Mouse (Mus musculus) neural tube, embryonic 11.5 days (tissue): ENCODE measurements around the gene Borcs5. TPM values are rescaled to one million over a fixed set of nuclear protein-coding genes. Genes with fewer than 3 reads are reported as not detected.

Experiments used
- ATAC-seq: fragments of 200-750 bp; cut with Nextera tagmentation; 2 replicates; pipeline ENCODE4 v1.8.0; 2017; ENCODE audit warnings: moderate number of reproducible peaks, mild to moderate bottlenecking, moderate TSS enrichment, moderate library complexity; ENCODE audit not compliant: insufficient read depth, low FRiP score, low TSS enrichment
- DNase-seq: peaks from one replicate; pipeline ENCODE4 v3.0.0-alpha.2; 2015; ENCODE audit warnings: low spot score
- H3K27ac ChIP-seq: fragments of 300-500 bp; sonication (generic); 2 replicates; pipeline ENCODE4 v1.5.1; 2014; ENCODE audit warnings: low read depth, mild to moderate bottlenecking, low read length
- H3K27me3 ChIP-seq: fragments of 300-500 bp; sonication (generic); 2 replicates; pipeline ENCODE4 v1.6.1; 2014; ENCODE audit warnings: mild to moderate bottlenecking, low read length, mixed read lengths; ENCODE audit not compliant: control insufficient read depth, insufficient read depth
- H3K36me3 ChIP-seq: fragments of 300-500 bp; sonication (generic); 2 replicates; pipeline ENCODE4 v1.6.1; 2014; ENCODE audit warnings: mild to moderate bottlenecking, low read length, moderate library complexity, mixed read lengths; ENCODE audit not compliant: control insufficient read depth, insufficient read depth
- H3K4me1 ChIP-seq: fragments of 300-500 bp; sonication (generic); 2 replicates; pipeline ENCODE4 v1.6.1; 2014; ENCODE audit warnings: low read length, mixed read lengths; ENCODE audit not compliant: control insufficient read depth, insufficient read depth
- H3K4me2 ChIP-seq: fragments of 300-500 bp; sonication (generic); 2 replicates; pipeline ENCODE4 v1.6.1; 2014; ENCODE audit warnings: low read depth, mild to moderate bottlenecking, moderate library complexity
- H3K4me3 ChIP-seq: fragments of 300-500 bp; sonication (generic); 2 replicates; pipeline ENCODE4 v1.5.1; 2014; ENCODE audit warnings: low read depth, low read length
- H3K9ac ChIP-seq: fragments of 300-500 bp; sonication (generic); 2 replicates; pipeline ENCODE4 v1.6.1; 2014; ENCODE audit warnings: mild to moderate bottlenecking, low read length
- H3K9me3 ChIP-seq: fragments of 300-500 bp; sonication (generic); 2 replicates; pipeline ENCODE4 v1.6.1; 2016; ENCODE audit warnings: low read length; ENCODE audit not compliant: control insufficient read depth
- WGBS: fragments of 180-500 bp; shearing (Covaris S2); extraction: QIAGEN DNeasy Blood & Tissue Kit; methylation state at CpG from one replicate; pipeline ENCODE4 v1.1.7; 2014; 5-methylcytosine and 5-hydroxymethylcytosine counted together
- polyA plus RNA-seq: library from polyadenylated mRNA; unstranded; fragments of >200 nt; fragmentation: Nextera tagmentation; extraction: Ambion mirVana; gene quantifications from 2 replicates; pipeline ENCODE4 v1.2.1, GENCODE M21; 2014

Borcs5 gene
- polyA plus RNA-seq, 1 experiment from 2014 or later, result 32.1 TPM

- H3K36me3 ChIP-seq, result no peaks in the 10 kb centered on the region
- 89% methylated on average over 15 of the region's 15 CpGs for WGBS
- H3K27me3 ChIP-seq, result no peaks in the 10 kb centered on the region
- no peak overlapping the region for H3K4me3 ChIP-seq
- no peak for ATAC-seq
- no peak for DNase-seq
- no peak overlapping the region for H3K27ac ChIP-seq
- no peaks in the 10 kb centered on the region for H3K9me3 ChIP-seq
- H3K4me1 ChIP-seq, result no peaks in the 10 kb centered on the region; the same call in 1 of the 2 replicates
- H3K4me2 ChIP-seq, result no peak overlapping the region
- H3K9ac ChIP-seq, result no peak overlapping the region
Observed at GRCm38 (mm10) chr6:134710020-134710419, 70.7 kb downstream of the Borcs5 start.

DNA sequence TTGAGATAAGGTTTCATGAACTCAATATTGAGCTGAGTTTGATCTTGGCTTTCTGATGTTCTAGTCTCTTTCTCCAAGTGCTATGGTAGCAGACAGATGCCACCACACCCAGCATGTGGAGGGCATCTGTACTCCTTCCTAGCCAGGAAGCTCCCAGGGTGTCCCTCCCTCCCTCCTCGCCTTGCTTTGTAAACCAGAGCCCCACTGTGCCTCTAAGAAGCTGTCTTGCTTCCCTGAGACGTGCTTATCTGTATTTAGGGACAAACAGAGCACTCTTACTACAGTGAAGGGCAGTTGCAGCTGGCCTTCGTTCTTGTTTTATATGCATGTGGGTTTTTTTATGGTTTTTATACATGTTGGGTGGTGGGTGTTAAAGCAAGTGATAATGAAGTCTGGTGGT, 74.0 kb downstream of the Borcs5 start:
- Histone ChIP-seq H3K4me1 (no peaks in the 10 kb centered on the region; the same call in 1 of the 2 replicates), H3K4me2 (no peak overlapping the region), H3K27me3 (no peaks in the 10 kb centered on the region), H3K4me3 (no peak overlapping the region), H3K27ac (no peak overlapping the region), H3K9ac (no peak overlapping the region), H3K9me3 (no peaks in the 10 kb centered on the region), H3K36me3 (peaks cover 4% of the 10 kb centered on the region)
- no peak for ATAC-seq
- 31% methylated on average over 3 of the region's 3 CpGs for WGBS
- DNase-seq, result no peak

GRCm38 (mm10) chr6:134713897-134714296, 74.6 kb downstream of the Borcs5 start:
- Histone ChIP-seq H3K27me3 (no peaks in the 10 kb centered on the region), H3K4me2 (no peak overlapping the region), H3K9me3 (no peaks in the 10 kb centered on the region), H3K27ac (no peak overlapping the region), H3K4me3 (no peak overlapping the region), H3K36me3 (peaks cover 5% of the 10 kb centered on the region), H3K4me1 (no peaks in the 10 kb centered on the region; the same call in 1 of the 2 replicates), H3K9ac (no peak overlapping the region)
- WGBS, result 38% methylated on average over 1 of the region's 1 CpGs
- no peak for DNase-seq
- ATAC-seq, result peak; percentile 54

DNA sequence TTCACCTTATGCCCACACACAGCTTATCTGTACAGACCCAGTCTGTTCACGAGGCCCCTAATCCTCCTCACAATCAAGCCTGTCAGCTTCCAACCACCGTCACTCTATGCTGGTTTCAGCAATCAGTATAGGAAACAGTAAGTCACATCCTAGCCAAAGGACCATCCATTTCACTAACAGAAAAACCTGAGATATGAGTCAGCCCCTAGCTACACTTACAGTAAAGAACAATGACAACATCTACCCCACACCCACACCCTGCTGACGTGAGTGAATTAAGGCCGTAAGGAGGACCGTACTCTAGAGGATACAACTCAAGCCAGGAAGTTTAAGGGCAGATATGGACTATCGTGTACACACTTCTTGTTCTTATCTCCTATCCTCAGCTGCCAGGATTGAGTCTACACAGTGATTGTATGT, 76.9 kb downstream of the Borcs5 start:
- no peak overlapping the region for H3K4me3 ChIP-seq
- H3K9ac ChIP-seq, result no peak overlapping the region
- no peaks in the 10 kb centered on the region for H3K9me3 ChIP-seq
- no peak for ATAC-seq
- no peak overlapping the region for H3K4me2 ChIP-seq
- DNase-seq, result no peak
- peaks cover 5% of the 10 kb centered on the region for H3K36me3 ChIP-seq
- WGBS, result 92% methylated on average over 6 of the region's 6 CpGs
- H3K27me3 ChIP-seq, result no peaks in the 10 kb centered on the region
- no peak overlapping the region for H3K27ac ChIP-seq
- H3K4me1 ChIP-seq, result no peaks in the 10 kb centered on the region; the same call in 1 of the 2 replicates

DNA sequence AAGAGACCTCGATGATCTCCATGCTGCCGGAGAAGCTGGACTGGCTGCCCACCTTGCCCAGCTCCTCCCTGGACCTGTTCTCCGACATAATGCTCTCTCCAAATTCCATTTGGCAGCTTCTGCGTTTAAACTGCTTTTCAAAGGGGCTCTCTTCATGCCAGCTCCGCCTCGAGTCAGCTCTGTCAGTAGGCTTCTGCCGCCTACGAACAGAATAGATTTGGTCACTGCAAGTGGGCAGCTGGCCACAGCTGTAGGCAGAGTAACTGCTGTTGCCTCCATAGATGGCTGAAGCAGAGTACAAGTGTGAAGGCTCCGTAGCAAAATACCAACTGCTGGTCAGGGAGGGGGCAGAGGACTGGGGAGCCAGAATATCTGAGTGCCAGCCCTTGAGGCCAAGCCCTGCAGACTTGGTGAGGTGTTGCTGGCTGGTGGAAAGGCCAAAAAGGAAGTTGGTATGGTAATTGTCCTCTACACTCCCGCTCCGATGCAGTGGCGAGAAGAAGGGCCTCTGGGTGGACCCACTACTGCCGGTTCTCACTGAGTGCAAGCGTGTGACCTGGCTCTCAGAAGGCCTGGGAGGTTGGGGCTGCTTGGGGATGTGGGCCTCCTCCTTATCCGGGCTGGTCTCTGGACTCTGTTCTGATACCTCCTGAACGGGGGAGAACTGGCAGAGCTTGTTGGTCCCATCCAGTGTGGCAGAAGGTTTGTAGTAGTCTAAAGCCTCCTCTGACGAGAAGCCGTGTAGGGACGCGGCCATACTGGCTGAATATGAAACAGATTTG, 78.8 kb downstream of the Borcs5 start:
- no peak overlapping the region for H3K27ac ChIP-seq
- no peak for ATAC-seq
- no peaks in the 10 kb centered on the region; the same call in 1 of the 2 replicates for H3K4me1 ChIP-seq
- WGBS, result 94% methylated on average over 20 of the region's 20 CpGs
- no peak for DNase-seq
- H3K9me3 ChIP-seq, result no peaks in the 10 kb centered on the region
- H3K36me3 ChIP-seq, result peaks cover 5% of the 10 kb centered on the region
- H3K4me3 ChIP-seq, result no peak overlapping the region
- H3K9ac ChIP-seq, result no peak overlapping the region
- no peaks in the 10 kb centered on the region for H3K27me3 ChIP-seq
- no peak overlapping the region for H3K4me2 ChIP-seq

- no peak for ATAC-seq
- Histone ChIP-seq H3K36me3 (peaks cover 5% of the 10 kb centered on the region), H3K27me3 (no peaks in the 10 kb centered on the region), H3K9me3 (no peaks in the 10 kb centered on the region), H3K4me1 (no peaks in the 10 kb centered on the region), H3K9ac (no peak overlapping the region), H3K27ac (no peak overlapping the region), H3K4me3 (no peak overlapping the region), H3K4me2 (no peak overlapping the region)
- WGBS, result 92% methylated on average over 11 of the region's 11 CpGs
- DNase-seq, result no peak
Observed at GRCm38 (mm10) chr6:134718668-134719065, 79.4 kb downstream of the Borcs5 start.

GRCm38 (mm10) chr6:134719156-134719555, 79.8 kb downstream of the Borcs5 start:
- no peak for DNase-seq
- Histone ChIP-seq H3K4me1 (no peaks in the 10 kb centered on the region), H3K4me2 (no peak overlapping the region), H3K27me3 (no peaks in the 10 kb centered on the region), H3K9ac (no peak overlapping the region), H3K36me3 (peaks cover 5% of the 10 kb centered on the region), H3K9me3 (no peaks in the 10 kb centered on the region), H3K27ac (no peak overlapping the region), H3K4me3 (no peak overlapping the region)
- no peak for ATAC-seq
- 89% methylated on average over 5 of the region's 5 CpGs for WGBS

DNA sequence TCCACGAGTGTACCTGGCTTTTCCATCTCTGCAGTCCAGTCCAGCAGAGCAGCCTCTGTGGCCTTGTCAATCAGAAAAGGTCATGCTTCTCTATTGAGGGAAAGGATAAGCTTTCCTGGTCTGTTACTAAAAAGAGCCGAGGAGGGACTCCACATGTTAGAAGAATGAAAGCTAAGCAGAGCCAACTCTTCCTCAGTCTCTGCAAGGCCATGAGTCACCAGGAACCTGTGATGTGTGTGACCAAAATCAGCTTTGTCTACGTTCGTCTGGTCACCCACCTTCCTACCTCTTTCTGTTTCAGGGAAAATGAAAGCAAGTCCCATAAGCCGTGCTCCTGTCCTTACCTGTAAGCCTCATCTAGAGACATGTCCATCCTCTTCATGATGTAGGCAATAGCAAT, 80.8 kb downstream of the Borcs5 start:
- no peak overlapping the region for H3K27ac ChIP-seq
- peaks cover 5% of the 10 kb centered on the region for H3K36me3 ChIP-seq
- H3K4me3 ChIP-seq, result no peak overlapping the region
- H3K9ac ChIP-seq, result no peak overlapping the region
- no peak overlapping the region for H3K4me2 ChIP-seq
- DNase-seq (peak; percentile 3), ATAC-seq (no peak)
- no peaks in the 10 kb centered on the region for H3K4me1 ChIP-seq
- H3K9me3 ChIP-seq, result no peaks in the 10 kb centered on the region
- no peaks in the 10 kb centered on the region for H3K27me3 ChIP-seq
- 87% methylated on average over 5 of the region's 5 CpGs for WGBS

DNA sequence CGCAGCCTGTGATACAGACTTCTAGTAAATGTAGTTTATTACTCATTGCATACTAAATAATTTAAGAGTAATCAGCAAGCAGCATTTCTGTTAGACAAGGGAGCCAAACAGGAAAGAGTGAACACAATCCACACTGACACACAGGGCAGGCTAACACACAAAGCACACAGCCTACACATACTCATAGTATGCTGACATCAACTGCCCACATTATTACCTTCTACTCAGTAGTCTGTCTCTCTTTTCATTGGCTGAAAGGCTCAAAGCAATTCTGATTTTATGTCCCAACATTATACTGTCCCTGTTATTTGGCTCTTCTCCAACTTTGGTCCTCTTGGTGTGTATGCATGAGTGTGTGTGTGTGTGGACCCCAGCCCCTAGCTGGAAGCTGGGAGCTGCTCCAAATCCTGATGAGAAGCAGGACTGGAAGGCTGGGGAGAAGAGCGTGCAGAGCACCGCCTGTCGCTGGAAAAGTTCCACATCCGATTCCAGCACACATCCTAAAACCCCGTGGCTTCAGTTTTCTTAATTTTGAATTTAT, 82.5 kb downstream of the Borcs5 start:
- Histone ChIP-seq H3K4me3 (no peak overlapping the region), H3K36me3 (0 out of 2 replicates have a peak, but pooled peaks cover 3% of the 10 kb centered on the region), H3K27ac (no peak overlapping the region), H3K4me1 (no peaks in the 10 kb centered on the region), H3K9me3 (no peaks in the 10 kb centered on the region), H3K27me3 (no peaks in the 10 kb centered on the region), H3K9ac (no peak overlapping the region), H3K4me2 (no peak overlapping the region)
- WGBS, result 96% methylated on average over 6 of the region's 6 CpGs
- DNase-seq (no peak), ATAC-seq (no peak)
